Mouse (Mus musculus) lung, adult 2 months (tissue): ENCODE measurements at regions not wholly inside any gene's neighbourhood (a gene's known extent, or its start where the extent isn't known, plus 50 kb on each side); places are given as distances from the start of the nearest gene placed in this dataset.

Source experiments
- DNase-seq: peaks from one replicate; pipeline ENCODE4 v3.0.0; 2022
- H3K4me1 ChIP-seq: fragments of 200-500 bp; 2 replicates; pipeline ENCODE4 v1.6.1; 2011; ENCODE audit warnings: low read length; ENCODE audit not compliant: control insufficient read depth, insufficient read depth
- H3K4me3 ChIP-seq: fragments of 200-500 bp; replicated peaks from 2 replicates; pipeline ENCODE3; 2011; ENCODE audit warnings: low read depth, mild to moderate bottlenecking, control low read depth, low read length; ENCODE audit errors: extremely low read depth
- CTCF ChIP-seq: fragments of 200-500 bp; IDR thresholded peaks from 2 replicates; pipeline ENCODE4 v1.5.1; 2011; ENCODE audit warnings: mild to moderate bottlenecking, low read length, control low read depth; ENCODE audit not compliant: insufficient read depth
- POLR2A ChIP-seq: fragments of 200-500 bp; IDR thresholded peaks from 2 replicates; pipeline ENCODE4 v1.6.1; 2011; ENCODE audit warnings: low read depth, mild to moderate bottlenecking, control low read depth, low read length, borderline replicate concordance; ENCODE audit errors: extremely low read depth
- WGBS: fragments of 180-500 bp; shearing (Covaris S2); methylation state at CpG from one replicate; pipeline ENCODE4 v1.1.7; 2018; 5-methylcytosine and 5-hydroxymethylcytosine counted together

- TF ChIP-seq POLR2A (no peak), CTCF (no peak)
- WGBS: 85% methylated on average over 7 of the region's 7 CpGs
- Histone ChIP-seq H3K4me3 (no peak overlapping the region), H3K4me1 (no peaks in the 10 kb centered on the region)
- no peak for DNase-seq
These were observed 422.4 kb downstream of the Tmem114 start for GRCm38 (mm10) chr16:8002339-8003089.

- H3K4me3 ChIP-seq: no peak overlapping the region
- WGBS: 34% methylated on average over 10 of the region's 10 CpGs
- no peaks in the 10 kb centered on the region for H3K4me1 ChIP-seq
- DNase-seq: no peak
- TF ChIP-seq POLR2A: no peak
- TF ChIP-seq CTCF: no peak
These were observed 442.1 kb downstream of the Tmem114 start for GRCm38 (mm10) chr16:7982816-7983215.

GRCm38 (mm10) chr16:7978466-7978865 lies 446.5 kb downstream of the Tmem114 start:
- 37% methylated on average over 6 of the region's 6 CpGs for WGBS
- no peak for TF ChIP-seq POLR2A
- no peak for TF ChIP-seq CTCF
- DNase-seq: no peak
- Histone ChIP-seq H3K4me1 (no peaks in the 10 kb centered on the region), H3K4me3 (no peak overlapping the region)

GRCm38 (mm10) chr16:7951616-7952015 lies 473.3 kb downstream of the Tmem114 start:
- no peak for TF ChIP-seq CTCF
- no peak for TF ChIP-seq POLR2A
- no peak overlapping the region for H3K4me3 ChIP-seq
- 58% methylated on average over 2 of the region's 2 CpGs for WGBS
- no peaks in the 10 kb centered on the region for H3K4me1 ChIP-seq
- no peak for DNase-seq

DNA sequence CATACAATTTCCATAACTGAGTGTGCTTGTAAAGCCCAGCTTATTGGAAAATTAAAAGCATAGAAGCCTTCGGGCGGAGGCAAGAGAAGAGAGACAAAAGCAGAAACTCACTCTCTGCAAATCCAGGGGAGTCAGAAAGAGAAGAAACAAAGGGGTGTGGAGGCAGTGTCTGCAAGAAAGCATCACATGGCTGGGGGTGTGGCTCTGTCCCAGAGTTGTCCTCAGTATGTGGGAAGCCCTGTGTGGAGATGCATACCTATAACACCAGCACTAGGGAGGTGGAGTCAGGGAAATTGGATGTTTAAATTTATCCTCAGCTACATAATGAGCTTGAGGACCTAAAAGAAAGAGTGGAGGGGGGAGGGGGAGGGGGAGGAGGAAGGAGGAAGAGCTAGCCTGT lies 482.6 kb downstream of the Tmem114 start:
- no peak for TF ChIP-seq CTCF
- no peak for TF ChIP-seq POLR2A
- no peak for DNase-seq
- 96% methylated on average over 2 of the region's 2 CpGs for WGBS
- no peak overlapping the region for H3K4me3 ChIP-seq
- H3K4me1 ChIP-seq: no peaks in the 10 kb centered on the region

DNA sequence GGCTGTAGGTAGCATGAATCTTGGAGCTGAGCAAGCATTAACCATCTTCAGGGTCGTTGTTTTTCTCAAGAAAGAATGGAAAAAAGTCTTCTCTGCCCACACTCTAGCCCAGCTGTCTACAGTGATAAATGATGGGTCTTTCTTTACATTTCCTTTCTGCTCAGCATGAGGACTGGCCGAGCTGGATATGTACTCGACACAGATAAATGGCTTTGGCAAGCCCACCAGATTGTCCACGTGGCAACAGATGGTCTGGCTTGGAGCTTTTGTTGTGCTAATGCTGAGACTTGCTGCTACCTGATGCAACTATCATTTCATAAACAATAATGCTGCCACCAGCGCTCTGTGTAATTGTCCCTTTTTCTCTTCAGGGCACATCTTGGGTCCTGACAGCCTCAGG lies 487.8 kb downstream of the Tmem114 start:
- no peak for DNase-seq
- WGBS: 23% methylated on average over 5 of the region's 5 CpGs
- Histone ChIP-seq H3K4me3 (no peak overlapping the region), H3K4me1 (no peaks in the 10 kb centered on the region)
- TF ChIP-seq CTCF (no peak), POLR2A (no peak)

GRCm38 (mm10) chr16:7932322-7932721 lies 492.6 kb downstream of the Tmem114 start:
- H3K4me3 ChIP-seq: no peak overlapping the region
- 45% methylated on average over 4 of the region's 4 CpGs for WGBS
- no peaks in the 10 kb centered on the region for H3K4me1 ChIP-seq
- TF ChIP-seq POLR2A: no peak
- no peak for TF ChIP-seq CTCF
- no peak for DNase-seq

DNA sequence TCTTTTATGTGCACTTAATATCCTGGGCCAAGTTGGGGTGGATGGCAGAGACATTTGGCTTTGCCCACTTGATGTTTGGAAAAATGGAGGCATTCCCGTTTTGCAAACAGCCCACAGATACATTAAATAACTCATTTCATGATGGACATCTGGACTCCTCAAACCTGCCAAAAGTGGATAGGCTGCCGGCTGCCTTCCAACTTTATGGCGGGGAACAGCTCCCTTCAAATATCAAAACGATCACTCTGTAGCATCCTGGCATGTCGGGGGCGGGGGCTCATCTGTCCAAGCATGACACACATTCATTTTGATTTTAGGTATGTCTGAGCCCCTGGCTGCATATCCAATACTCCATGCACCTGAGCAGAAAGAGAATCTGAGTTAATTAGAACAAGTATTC lies 493.3 kb downstream of the Tmem114 start:
- 76% methylated on average over 6 of the region's 6 CpGs for WGBS
- no peaks in the 10 kb centered on the region for H3K4me1 ChIP-seq
- TF ChIP-seq CTCF: no peak
- TF ChIP-seq POLR2A: no peak

DNA sequence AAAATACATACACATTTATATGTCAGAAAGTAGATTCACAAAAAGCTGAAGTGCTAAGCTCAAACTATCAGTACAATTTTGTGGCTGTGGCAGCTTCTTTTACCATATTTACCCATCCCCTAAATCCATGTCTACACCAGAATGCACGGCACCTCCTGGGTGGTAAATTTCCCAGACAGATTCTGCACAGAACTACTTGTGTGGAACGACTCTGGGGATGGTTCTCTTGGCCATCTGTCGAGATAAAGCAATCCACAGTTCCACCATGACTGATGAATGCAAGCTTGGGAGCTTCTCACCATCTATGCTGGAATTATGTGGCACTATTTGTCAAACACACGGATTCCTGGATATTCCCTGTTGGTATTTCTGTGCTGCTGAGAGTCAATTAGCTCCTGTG lies 495.8 kb downstream of the Tmem114 start:
- 60% methylated on average over 4 of the region's 4 CpGs for WGBS
- TF ChIP-seq POLR2A: no peak
- Histone ChIP-seq H3K4me1 (no peaks in the 10 kb centered on the region), H3K4me3 (no peak overlapping the region)
- no peak for DNase-seq

More for the DNA sequence above, 493.3 kb downstream of the Tmem114 start:
- DNase-seq: no peak
- no peak overlapping the region for H3K4me3 ChIP-seq

GRCm38 (mm10) chr16:7928391-7928935 lies 496.5 kb downstream of the Tmem114 start:
- TF ChIP-seq POLR2A (no peak), CTCF (no peak)
- DNase-seq: no peak
- no peak overlapping the region for H3K4me3 ChIP-seq
- WGBS: 64% methylated on average over 6 of the region's 6 CpGs
- H3K4me1 ChIP-seq: no peaks in the 10 kb centered on the region

DNA sequence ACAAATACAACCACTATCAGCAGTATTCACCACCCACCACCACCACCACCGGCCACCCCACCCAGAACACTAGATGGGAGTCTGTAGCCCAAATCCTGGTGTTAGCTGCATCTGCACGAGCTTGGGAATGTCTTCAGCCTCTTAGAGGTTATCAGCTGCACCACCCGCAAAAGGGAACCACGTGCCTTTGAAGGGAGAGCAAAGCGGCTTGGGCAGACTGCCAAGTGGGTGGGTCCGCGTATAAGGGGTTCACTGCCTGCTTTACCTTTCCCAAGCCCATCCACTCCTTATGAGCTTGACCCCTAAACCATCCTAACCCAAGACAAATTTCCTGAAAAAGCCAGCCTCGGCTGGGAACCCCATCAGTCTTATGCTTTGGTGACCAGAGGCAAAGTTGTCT lies 497.2 kb downstream of the Tmem114 start:
- Histone ChIP-seq H3K4me3 (no peak overlapping the region), H3K4me1 (no peaks in the 10 kb centered on the region)
- TF ChIP-seq CTCF (no peak), POLR2A (no peak)
- no peak for DNase-seq
- 40% methylated on average over 8 of the region's 8 CpGs for WGBS

GRCm38 (mm10) chr16:7895786-7896185 lies 529.1 kb downstream of the Tmem114 start:
- WGBS: 61% methylated on average over 2 of the region's 2 CpGs
- H3K4me3 ChIP-seq: no peak overlapping the region
- TF ChIP-seq POLR2A (no peak), CTCF (no peak)
- no peak for DNase-seq
- no peaks in the 10 kb centered on the region for H3K4me1 ChIP-seq
